Mouse (Mus musculus): ENCODE measurements around the gene Mymk.

Gene Mymk

DNA sequence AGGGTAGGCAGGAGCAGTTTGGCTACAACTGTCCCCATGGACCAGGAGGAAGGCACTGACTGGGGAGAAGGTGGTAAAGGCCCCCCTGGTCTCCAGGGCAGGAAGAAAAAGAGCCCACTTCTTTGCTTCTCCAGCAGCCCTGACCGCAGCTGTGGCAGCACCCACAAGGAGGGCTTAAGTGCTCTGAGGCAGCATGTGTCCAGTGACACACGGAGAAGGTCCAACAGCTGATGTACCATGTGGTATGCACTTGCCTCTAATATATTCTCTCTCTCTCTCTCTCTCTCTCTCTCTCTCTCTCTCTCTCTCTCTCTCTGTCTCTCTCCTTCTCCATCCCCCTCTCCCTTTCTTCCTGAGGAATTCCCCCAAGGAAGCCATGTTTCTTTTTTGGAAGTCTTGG lies at the start of gene Mymk:
Mymk (minus strand) TSS at position 202 of the 400 bp plus-strand sequence.
- H3K36me3 ChIP-seq (ENCODE audit: control insufficient read depth, insufficient read depth, low read length, poor library complexity, severe bottlenecking), result no peaks in the 10 kb centered on the region
- no peaks in the 10 kb centered on the region for H3K27me3 ChIP-seq (ENCODE audit: control insufficient read depth, insufficient read depth, low read length, poor library complexity, severe bottlenecking)
- DNase-seq (ENCODE audit: low read depth, low spot score), result no peak

- Histone ChIP-seq H3K36me3 (ENCODE audit: control insufficient read depth, insufficient read depth, low read length, poor library complexity, severe bottlenecking) (no peaks in the 10 kb centered on the region), H3K27me3 (ENCODE audit: control insufficient read depth, insufficient read depth, low read length, poor library complexity, severe bottlenecking) (no peaks in the 10 kb centered on the region)
- DNase-seq (ENCODE audit: low read depth, low spot score), result no peak
Measured at GRCm38 (mm10) chr2:27120241-27120641, 48.3 kb upstream of the Mymk start.

GRCm38 (mm10) chr2:27119766-27120165 lies 47.8 kb upstream of the Mymk start:
- no peak for DNase-seq (ENCODE audit: low read depth, low spot score)
- no peaks in the 10 kb centered on the region for H3K27me3 ChIP-seq (ENCODE audit: control insufficient read depth, insufficient read depth, low read length, poor library complexity, severe bottlenecking)
- no peaks in the 10 kb centered on the region for H3K36me3 ChIP-seq (ENCODE audit: control insufficient read depth, insufficient read depth, low read length, poor library complexity, severe bottlenecking)

GRCm38 (mm10) chr2:27118452-27118851 lies 46.5 kb upstream of the Mymk start:
- no peaks in the 10 kb centered on the region for H3K36me3 ChIP-seq (ENCODE audit: control insufficient read depth, insufficient read depth, low read length, poor library complexity, severe bottlenecking)
- no peak for DNase-seq (ENCODE audit: low read depth, low spot score)
- no peaks in the 10 kb centered on the region for H3K27me3 ChIP-seq (ENCODE audit: control insufficient read depth, insufficient read depth, low read length, poor library complexity, severe bottlenecking)

- Histone ChIP-seq H3K36me3 (ENCODE audit: control insufficient read depth, insufficient read depth, low read length, poor library complexity, severe bottlenecking) (no peaks in the 10 kb centered on the region), H3K27me3 (ENCODE audit: control insufficient read depth, insufficient read depth, low read length, poor library complexity, severe bottlenecking) (no peaks in the 10 kb centered on the region)
- no peak for DNase-seq (ENCODE audit: low read depth, low spot score)
Measured at GRCm38 (mm10) chr2:27114169-27114568, 42.2 kb upstream of the Mymk start.

- no peak for DNase-seq (ENCODE audit: low read depth, low spot score)
- Histone ChIP-seq H3K27me3 (ENCODE audit: control insufficient read depth, insufficient read depth, low read length, poor library complexity, severe bottlenecking) (no peaks in the 10 kb centered on the region), H3K36me3 (ENCODE audit: control insufficient read depth, insufficient read depth, low read length, poor library complexity, severe bottlenecking) (no peaks in the 10 kb centered on the region)
Measured at GRCm38 (mm10) chr2:27112585-27112984, 40.6 kb upstream of the Mymk start.

- H3K27me3 ChIP-seq (ENCODE audit: control insufficient read depth, insufficient read depth, low read length, poor library complexity, severe bottlenecking), result no peaks in the 10 kb centered on the region
- H3K36me3 ChIP-seq (ENCODE audit: control insufficient read depth, insufficient read depth, low read length, poor library complexity, severe bottlenecking), result no peaks in the 10 kb centered on the region
- no peak for DNase-seq (ENCODE audit: low read depth, low spot score)
Measured at GRCm38 (mm10) chr2:27109052-27109451, 37.1 kb upstream of the Mymk start.

DNA sequence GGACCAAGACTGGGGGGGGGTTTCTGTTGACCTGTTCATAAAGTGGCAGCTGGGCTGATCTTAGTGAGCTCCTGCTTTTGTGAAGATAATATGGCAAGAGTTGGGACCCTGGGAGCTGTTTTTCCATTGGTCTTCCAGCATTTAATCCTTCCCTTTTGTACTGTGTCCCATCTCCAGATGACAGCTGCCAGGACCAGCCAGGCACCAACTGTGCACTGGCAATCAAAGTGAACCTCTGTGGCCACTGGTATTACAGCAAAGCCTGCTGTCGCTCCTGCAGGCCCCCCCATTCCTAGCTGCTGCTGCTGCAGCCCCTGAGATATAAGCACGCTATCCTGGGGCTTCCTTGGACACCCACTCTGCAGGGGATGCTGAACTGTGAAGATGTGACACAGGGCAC lies 36.2 kb upstream of the Mymk start:
- no peak for DNase-seq (ENCODE audit: low read depth, low spot score)
- no peaks in the 10 kb centered on the region for H3K36me3 ChIP-seq (ENCODE audit: control insufficient read depth, insufficient read depth, low read length, poor library complexity, severe bottlenecking)
- H3K27me3 ChIP-seq (ENCODE audit: control insufficient read depth, insufficient read depth, low read length, poor library complexity, severe bottlenecking), result no peaks in the 10 kb centered on the region

DNA sequence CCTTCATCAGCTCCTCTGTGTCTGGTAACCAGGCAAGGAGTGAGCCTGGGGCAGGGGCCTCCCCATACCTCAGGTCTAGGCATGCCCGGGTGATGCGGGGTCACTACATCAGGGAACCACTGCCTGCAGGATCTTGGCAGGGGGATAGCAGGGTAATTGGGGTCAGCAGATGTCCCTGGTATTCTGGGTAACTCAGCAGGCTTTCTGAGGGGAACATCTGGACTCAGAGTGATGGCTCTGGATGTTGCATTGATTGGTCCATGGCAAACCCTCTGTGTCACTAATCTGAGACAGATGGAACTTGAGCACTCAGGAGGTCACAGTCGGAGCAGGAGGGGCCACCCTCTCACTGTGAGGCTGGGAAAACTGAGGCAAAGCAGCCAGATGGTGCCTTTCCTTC lies 34.8 kb upstream of the Mymk start:
- DNase-seq (ENCODE audit: low read depth, low spot score), result no peak
- H3K27me3 ChIP-seq (ENCODE audit: control insufficient read depth, insufficient read depth, low read length, poor library complexity, severe bottlenecking), result no peaks in the 10 kb centered on the region
- H3K36me3 ChIP-seq (ENCODE audit: control insufficient read depth, insufficient read depth, low read length, poor library complexity, severe bottlenecking), result no peaks in the 10 kb centered on the region

DNA sequence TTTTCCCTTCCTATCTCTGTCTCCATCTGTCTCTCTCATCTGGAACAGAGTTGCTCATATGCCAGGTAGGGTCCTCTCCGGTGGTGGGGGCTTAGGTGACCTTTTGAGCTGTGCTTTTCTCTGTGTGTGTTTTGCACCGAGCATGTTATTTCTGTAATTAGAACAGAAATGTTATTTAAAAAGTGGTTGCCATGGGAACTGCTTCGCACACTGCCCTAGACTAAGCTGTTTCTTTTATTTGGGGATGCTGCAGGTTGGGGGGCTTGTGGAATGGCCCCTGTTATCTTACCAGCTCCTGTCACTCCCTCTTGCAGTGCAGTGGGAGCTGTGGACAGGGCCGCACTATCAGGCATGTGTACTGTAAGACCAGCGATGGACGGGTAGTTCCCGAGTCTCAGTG lies 31.6 kb upstream of the Mymk start:
- no peak for DNase-seq (ENCODE audit: low read depth, low spot score)
- Histone ChIP-seq H3K36me3 (ENCODE audit: control insufficient read depth, insufficient read depth, low read length, poor library complexity, severe bottlenecking) (no peaks in the 10 kb centered on the region), H3K27me3 (ENCODE audit: control insufficient read depth, insufficient read depth, low read length, poor library complexity, severe bottlenecking) (no peaks in the 10 kb centered on the region)

DNA sequence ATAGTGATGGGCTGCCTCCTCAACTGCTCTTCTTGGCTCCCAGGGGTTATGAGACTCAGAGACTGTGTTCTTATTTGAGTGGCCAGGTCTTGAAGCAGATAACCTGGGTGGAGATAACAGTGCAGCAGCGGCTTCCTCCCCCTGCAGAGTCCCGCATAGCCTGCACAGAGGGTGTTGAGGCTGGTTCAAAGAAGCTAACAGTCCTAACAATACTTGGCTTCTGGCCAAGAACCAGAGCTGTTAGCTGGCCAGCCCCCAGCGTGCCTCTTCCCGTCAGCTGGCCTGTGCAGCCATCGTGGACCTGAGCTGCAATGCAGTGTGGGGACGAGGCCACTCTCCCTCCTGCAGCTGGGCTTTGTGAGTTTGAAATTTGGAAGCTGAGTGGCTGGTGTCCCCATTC lies 25.8 kb upstream of the Mymk start:
- Histone ChIP-seq H3K27me3 (ENCODE audit: control insufficient read depth, insufficient read depth, low read length, poor library complexity, severe bottlenecking) (no peaks in the 10 kb centered on the region), H3K36me3 (ENCODE audit: control insufficient read depth, insufficient read depth, low read length, poor library complexity, severe bottlenecking) (no peaks in the 10 kb centered on the region)
- DNase-seq (ENCODE audit: low read depth, low spot score), result peak; percentile 45

- Histone ChIP-seq H3K36me3 (ENCODE audit: control insufficient read depth, insufficient read depth, low read length, poor library complexity, severe bottlenecking) (no peaks in the 10 kb centered on the region), H3K27me3 (ENCODE audit: control insufficient read depth, insufficient read depth, low read length, poor library complexity, severe bottlenecking) (no peaks in the 10 kb centered on the region)
- DNase-seq (ENCODE audit: low read depth, low spot score), result peak; percentile 68
Measured at GRCm38 (mm10) chr2:27097241-27097656, 25.3 kb upstream of the Mymk start.

DNA sequence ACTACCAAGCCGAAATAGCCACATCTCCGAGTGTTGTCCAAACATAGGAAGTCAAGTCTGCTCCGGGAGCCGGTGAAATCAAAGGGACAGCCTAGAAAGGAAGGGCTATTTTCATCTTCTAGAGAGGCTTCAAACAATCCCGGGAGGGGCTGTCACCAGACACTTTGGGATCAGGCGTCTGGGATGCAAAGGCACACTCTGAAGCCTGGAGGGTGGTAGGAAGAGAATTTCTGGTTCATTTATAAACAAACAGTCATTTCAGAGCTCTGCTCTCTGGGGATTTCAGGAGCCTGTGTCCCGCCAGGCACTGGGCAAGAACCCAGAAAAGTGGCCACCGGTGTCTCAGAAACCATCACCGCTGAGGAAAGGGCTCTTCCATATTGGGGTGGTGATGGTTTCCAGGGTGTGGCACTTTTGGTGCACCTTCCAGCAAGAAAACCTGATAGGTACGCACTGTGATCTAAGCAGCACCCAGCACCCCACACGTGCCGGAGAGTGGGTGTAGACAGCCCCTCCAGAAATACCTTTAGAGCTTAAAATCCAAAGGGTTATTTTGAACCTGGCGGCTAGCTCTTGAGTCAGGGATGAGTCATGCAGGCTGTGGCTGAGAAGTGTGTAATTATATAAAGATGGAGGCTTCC lies 24.5 kb upstream of the Mymk start:
- DNase-seq (ENCODE audit: low read depth, low spot score), result no peak
- no peaks in the 10 kb centered on the region for H3K27me3 ChIP-seq (ENCODE audit: control insufficient read depth, insufficient read depth, low read length, poor library complexity, severe bottlenecking)

DNA sequence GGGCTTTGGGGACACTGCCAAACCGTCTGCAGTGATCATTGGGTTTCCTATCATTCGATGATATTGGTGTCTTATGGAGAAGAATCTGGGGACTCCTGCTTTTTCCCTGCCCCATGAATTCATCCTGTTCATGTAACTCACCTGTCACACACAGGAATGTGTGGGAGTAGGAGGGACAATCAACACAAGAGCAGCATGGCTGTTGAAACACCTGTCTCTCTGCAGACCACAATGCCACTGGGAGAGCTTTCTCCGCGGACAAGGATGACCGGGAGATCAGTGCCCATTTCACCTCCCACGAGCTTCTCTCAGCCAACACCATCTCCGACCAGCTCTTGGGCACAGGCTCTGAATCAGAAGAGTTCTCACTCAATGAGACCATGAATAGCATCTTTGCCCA lies 23.2 kb upstream of the Mymk start:
- no peaks in the 10 kb centered on the region for H3K27me3 ChIP-seq (ENCODE audit: control insufficient read depth, insufficient read depth, low read length, poor library complexity, severe bottlenecking)
- no peak for DNase-seq (ENCODE audit: low read depth, low spot score)
- H3K36me3 ChIP-seq (ENCODE audit: control insufficient read depth, insufficient read depth, low read length, poor library complexity, severe bottlenecking), result no peaks in the 10 kb centered on the region

More for the DNA sequence above, 24.5 kb upstream of the Mymk start:
- H3K36me3 ChIP-seq (ENCODE audit: control insufficient read depth, insufficient read depth, low read length, poor library complexity, severe bottlenecking), result no peaks in the 10 kb centered on the region

- no peak for DNase-seq (ENCODE audit: low read depth, low spot score)
- no peaks in the 10 kb centered on the region for H3K36me3 ChIP-seq (ENCODE audit: control insufficient read depth, insufficient read depth, low read length, poor library complexity, severe bottlenecking)
- H3K27me3 ChIP-seq (ENCODE audit: control insufficient read depth, insufficient read depth, low read length, poor library complexity, severe bottlenecking), result no peaks in the 10 kb centered on the region
Measured at GRCm38 (mm10) chr2:27089238-27089637, 17.3 kb upstream of the Mymk start.

- DNase-seq (ENCODE audit: low read depth, low spot score), result no peak
- Histone ChIP-seq H3K36me3 (ENCODE audit: control insufficient read depth, insufficient read depth, low read length, poor library complexity, severe bottlenecking) (no peaks in the 10 kb centered on the region), H3K27me3 (ENCODE audit: control insufficient read depth, insufficient read depth, low read length, poor library complexity, severe bottlenecking) (no peaks in the 10 kb centered on the region)
Measured at GRCm38 (mm10) chr2:27088700-27089099, 16.7 kb upstream of the Mymk start.

All from splenic B cell, adult 2 months (primary cell).